1 mouse cellular context compared by ENCODE assay signal in genomic region chr3:100489133-100490009, GRCm38 (mm10).
TF ChIP-seq lines count a peak whose summit lies in the region.

TSS of gene Tent5c (minus strand) at chr3:100489324.

TF ChIP-seq in CH12.LX, 34 proteins besides CTCF, POLR2A, EP300 and RAD21 (continued from another document):
- TF ChIP-seq TBP (conservative IDR thresholded peaks at IDR 0.05; ENCODE audit: low read depth, low read length) = peak; percentile 64; the same call in 1 of the 2 replicates
- TF ChIP-seq CHD1 (IDR thresholded peaks at IDR 0.05; ENCODE audit: low read depth, low read length) = no peak
- no peak for TF ChIP-seq USF2 (conservative IDR thresholded peaks at IDR 0.05; ENCODE audit: low read depth, low read length)
- TF ChIP-seq USF1 (IDR thresholded peaks at IDR 0.05; ENCODE audit: low read depth, low read length) = no peak
- TF ChIP-seq GABPA (IDR thresholded peaks at IDR 0.05; ENCODE audit: insufficient replicate concordance, low read depth, low read length) = no peak
- no peak for TF ChIP-seq SMC3 (IDR thresholded peaks at IDR 0.05; ENCODE audit: low read depth, low read length)
